In the genomic region with DNA sequence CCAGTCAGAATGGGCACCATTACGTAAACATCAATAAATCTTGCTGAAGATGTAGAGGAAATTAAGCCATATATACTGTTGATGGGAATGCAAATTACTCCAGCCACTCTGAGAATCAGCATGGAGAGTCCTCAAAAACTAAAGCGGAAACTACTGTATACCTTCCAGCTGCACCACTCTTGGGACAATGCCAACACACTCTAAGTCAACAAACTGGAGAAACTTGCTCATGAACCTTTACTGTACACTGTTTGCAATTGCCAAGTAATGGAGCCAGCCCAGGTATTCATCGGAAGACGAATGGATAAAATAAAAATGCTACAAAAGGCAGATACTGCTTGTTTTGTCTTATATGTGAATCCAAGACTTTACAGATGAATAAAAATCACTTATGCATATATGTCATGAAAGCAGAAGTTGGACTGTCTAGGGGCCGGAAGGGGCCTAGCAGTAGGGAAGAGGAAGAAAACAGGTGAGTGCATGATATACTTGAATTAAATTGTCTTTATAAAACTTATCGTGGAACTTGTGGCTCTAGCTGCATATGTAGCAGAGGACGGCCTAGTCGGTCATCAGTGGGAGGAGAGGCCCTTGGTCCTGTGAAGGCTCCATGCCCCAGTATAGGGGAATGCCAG, we compare ENCODE assay signal across 18 mouse cellular contexts. TPM values are rescaled to one million over a fixed set of nuclear protein-coding genes. Genes with fewer than 3 reads are reported as not detected.
DNase-seq lines count a peak whose midpoint lies in the region; ATAC-seq and TF ChIP-seq lines count a peak whose summit lies in the region.
"Had no signal": no experiment of that assay in that cellular context is flagged by ENCODE, and none has a peak within 500 bp of the region (broad histone marks: within the 10 kb centered on the region; RNA-seq: fewer than 3 reads in every experiment).

No protein-coding gene starts in this region.

- 75% methylated on average over 8 of the region's 8 CpGs for WGBS in lung, embryonic 14.5 days

- no peaks in the 10 kb centered on the region; a peak in 2 of 4 replicates for H3K27me3 ChIP-seq in MEL (ENCODE audit: control insufficient read depth in 1 of 2, insufficient read depth in 2 of 2, low read length in 2 of 2)
- no peaks in the 10 kb centered on the region for H3K27me3 ChIP-seq in lung, embryonic 14.5 days (ENCODE audit: insufficient read depth, low read length)
- H3K27me3 ChIP-seq: midbrain, embryonic 15.5 days had no signal

- DNase-seq in kidney, postnatal 10 days: peak; percentile 34
- no peak for DNase-seq in kidney, postnatal 36 days
- peak; percentile 31 for DNase-seq in MEL (ENCODE audit: low read depth, low spot score)
- DNase-seq in lung, embryonic 14.5 days: peak; percentile 76
- DNase-seq in natural killer cell, adult 2 months (ENCODE audit: low spot score in 2 of 2): no peak
- no peak for DNase-seq in cerebellum, adult 11-12 months
- no peak for DNase-seq in layer of hippocampus, postnatal 14 days (ENCODE audit: low spot score in 2 of 2)
- DNase-seq: adrenal gland, postnatal 10 days; cerebellum, adult 8-10 months; gastrocnemius, postnatal 25 days; heart, postnatal 14 days; kidney, adult 11 months; kidney, postnatal 14 days had no signal

- H3K36me3 ChIP-seq in MEL (ENCODE audit: control insufficient read depth in 1 of 2, insufficient read depth in 2 of 2, low read length in 2 of 2): no peaks in the 10 kb centered on the region
- H3K36me3 ChIP-seq in lung, embryonic 14.5 days (ENCODE audit: insufficient read depth): no peaks in the 10 kb centered on the region
- H3K36me3 ChIP-seq: midbrain, embryonic 15.5 days had no signal

- H3K4me2 ChIP-seq in lung, embryonic 14.5 days: no peak overlapping the region
- H3K4me2 ChIP-seq: heart, embryonic 11.5 days; hindbrain, embryonic 14.5 days; midbrain, embryonic 15.5 days had no signal

- H3K4me3 ChIP-seq in MEL (ENCODE audit: control insufficient read depth in 1 of 2, insufficient read depth in 1 of 2, low read depth in 2 of 2, low read length in 2 of 2): no peak overlapping the region
- H3K4me3 ChIP-seq in lung, embryonic 14.5 days (ENCODE audit: low read depth, low read length): no peak overlapping the region
- H3K4me3 ChIP-seq: midbrain, embryonic 15.5 days had no signal

- no peak for TF ChIP-seq CTCF in MEL (IDR thresholded peaks at IDR 0.05 in 2 of 3, conservative IDR thresholded peaks at IDR 0.05 in 1 of 3; ENCODE audit: control insufficient read depth in 1 of 3, insufficient read depth in 1 of 3, low read depth in 2 of 3, low read length in 3 of 3, poor library complexity in 1 of 3, severe bottlenecking in 1 of 3)
- no peak for TF ChIP-seq CTCF in lung, embryonic 14.5 days (IDR thresholded peaks at IDR 0.05; ENCODE audit: low read depth)

- no peak for ATAC-seq in lung, embryonic 14.5 days (ENCODE audit: insufficient read depth)
- peak; percentile 48; the same call in 1 of the 2 replicates for ATAC-seq in megakaryocyte progenitor cell, adult 5-6 weeks (replicated peaks; ENCODE audit: poor library complexity)
- ATAC-seq: midbrain, embryonic 15.5 days had no signal

- TF ChIP-seq EP300 in MEL (IDR thresholded peaks at IDR 0.05; ENCODE audit: low read depth in 1 of 2, low read length in 2 of 2): no peak

- H3K4me1 ChIP-seq in MEL (ENCODE audit: control insufficient read depth in 1 of 2, insufficient read depth in 2 of 2, low read length in 2 of 2): no peaks in the 10 kb centered on the region
- H3K4me1 ChIP-seq in lung, embryonic 14.5 days (ENCODE audit: insufficient read depth): no peaks in the 10 kb centered on the region
- H3K4me1 ChIP-seq: midbrain, embryonic 15.5 days had no signal

- H3K9ac ChIP-seq in MEL (ENCODE audit: control insufficient read depth, low read depth, low read length, poor library complexity, severe bottlenecking): no peak overlapping the region
- H3K9ac ChIP-seq in lung, embryonic 14.5 days: no peak overlapping the region
- H3K9ac ChIP-seq: hindbrain, embryonic 14.5 days; midbrain, embryonic 15.5 days had no signal

- no peak for TF ChIP-seq RAD21 in MEL (IDR thresholded peaks at IDR 0.05; ENCODE audit: low read depth, low read length)

- H3K9me3 ChIP-seq in MEL (replicated peaks; ENCODE audit: insufficient read depth, low read length): no peaks in the 10 kb centered on the region
- no peaks in the 10 kb centered on the region for H3K9me3 ChIP-seq in lung, embryonic 14.5 days (ENCODE audit: low read depth, low read length)
- H3K9me3 ChIP-seq: midbrain, embryonic 15.5 days had no signal

- no peaks in the 10 kb centered on the region for H3K79me2 ChIP-seq in MEL (ENCODE audit: control insufficient read depth, insufficient read depth, low read length, poor library complexity)

- no peak for TF ChIP-seq POLR2A in MEL (IDR thresholded peaks at IDR 0.05; ENCODE audit: control insufficient read depth in 1 of 2, insufficient read depth in 1 of 2, low read depth in 1 of 2, low read length in 2 of 2, poor library complexity in 1 of 2)

- no peak overlapping the region for H3K27ac ChIP-seq in MEL (ENCODE audit: control insufficient read depth, low read depth, low read length)
- H3K27ac ChIP-seq in lung, embryonic 14.5 days (ENCODE audit: low read depth): no peak overlapping the region
- H3K27ac ChIP-seq: hindbrain, embryonic 14.5 days; midbrain, embryonic 15.5 days had no signal

TF ChIP-seq in MEL, 35 proteins besides CTCF, POLR2A, EP300 and RAD21:
- TF ChIP-seq TBP (IDR thresholded peaks at IDR 0.05; ENCODE audit: low read depth, low read length): no peak
- no peak for TF ChIP-seq ETS1 (IDR thresholded peaks at IDR 0.05; ENCODE audit: low read depth, low read length)
- TF ChIP-seq MXI1 (IDR thresholded peaks at IDR 0.05; ENCODE audit: low read depth, low read length): no peak
- no peak for TF ChIP-seq POLR2AphosphoS2 (IDR thresholded peaks at IDR 0.05; ENCODE audit: low read length)
- TF ChIP-seq GABPA (IDR thresholded peaks at IDR 0.05; ENCODE audit: low read depth, low read length): no peak
- no peak for TF ChIP-seq ZKSCAN1 (IDR thresholded peaks at IDR 0.05; ENCODE audit: low read depth, low read length)
TF ChIP-seq in MEL: peak in this region for 0.

RNA-seq across cellular contexts. Expression of gene Slc16a12, which starts 50.6 kb away (rescaled TPM):
- not detected in 2 replicates for total RNA-seq in MEL (2012; rRNA removed)
- under 1 TPM in 1 of 2 experiments, not detected in 1; 0.06 TPM for polyA plus RNA-seq in MEL (2012; ENCODE audit: insufficient read depth in 1 of 2, insufficient read length in 2 of 2, low read depth in 1 of 2, low replicate concordance in 2 of 2, missing spikeins in 1 of 2)
- polyA plus RNA-seq in lung, embryonic 14.5 days (2014; fragmentation: Nextera tagmentation; extraction: Ambion mirVana): 13.4 and 15.4 TPM in 2 replicates
- total RNA-seq in megakaryocyte progenitor cell, adult 5-6 weeks (2015): not detected in 2 replicates
- total RNA-seq in megakaryocyte progenitor cell, adult 5-6 weeks (2017): not detected in 2 replicates
- total RNA-seq in layer of hippocampus, postnatal 14 days (2021): 1 to 10 TPM; 2.5 to 2.8 TPM
- total RNA-seq: megakaryocyte, adult 5-6 weeks had no signal

RNA-seq across cellular contexts. Expression of gene Ifit1, which starts 55.8 kb away (rescaled TPM):
- total RNA-seq in MEL (2012; rRNA removed): 0.12 TPM in 1 of 2 replicates, not detected in the other
- under 1 TPM in 1 of 2 experiments, not detected in 1; 0.31 TPM for polyA plus RNA-seq in MEL (2012; ENCODE audit: insufficient read depth in 1 of 2, insufficient read length in 2 of 2, low read depth in 1 of 2, low replicate concordance in 2 of 2, missing spikeins in 1 of 2)
- polyA plus RNA-seq in lung, embryonic 14.5 days (2014; fragmentation: Nextera tagmentation; extraction: Ambion mirVana): 0.11 TPM in 1 of 2 replicates, not detected in the other
- total RNA-seq in megakaryocyte progenitor cell, adult 5-6 weeks (2015): 1.5 and 2.1 TPM in 2 replicates
- 1.0 and 1.1 TPM in 2 replicates for total RNA-seq in megakaryocyte progenitor cell, adult 5-6 weeks (2017)
- not detected for total RNA-seq in layer of hippocampus, postnatal 14 days (2021)

RNA-seq across cellular contexts. Expression of gene Ifit1bl2, which starts 55.9 kb away (rescaled TPM):
- not detected in 2 replicates for total RNA-seq in MEL (2012; rRNA removed)
- not detected for polyA plus RNA-seq in MEL (2012; ENCODE audit: insufficient read depth in 1 of 2, insufficient read length in 2 of 2, low read depth in 1 of 2, low replicate concordance in 2 of 2, missing spikeins in 1 of 2)
- polyA plus RNA-seq in lung, embryonic 14.5 days (2014; fragmentation: Nextera tagmentation; extraction: Ambion mirVana): 0.12 TPM in 1 of 2 replicates, not detected in the other
- not detected in 2 replicates for total RNA-seq in megakaryocyte progenitor cell, adult 5-6 weeks (2015)
- 0.27 and 0.83 TPM in 2 replicates for total RNA-seq in megakaryocyte progenitor cell, adult 5-6 weeks (2017)
- total RNA-seq in layer of hippocampus, postnatal 14 days (2021): under 1 TPM; 0.16 to 0.19 TPM
- total RNA-seq: gastrocnemius, postnatal 25 days had no signal

Comparison
In these comparisons a context has a peak if more than half of its experiments do, and no peak if none do; other contexts are left out.
1. DNase-seq: peak in kidney, postnatal 10 days (single experiment), MEL (single experiment) and lung, embryonic 14.5 days (single experiment); none in kidney, postnatal 36 days (0 of 2), natural killer cell, adult 2 months (0 of 2), cerebellum, adult 11-12 months (single experiment) and layer of hippocampus, postnatal 14 days (0 of 2).